Mouse (Mus musculus) gastrocnemius, postnatal 36 days (tissue): ENCODE results near the gene Atg9b. TPM values are rescaled to one million over a fixed set of nuclear protein-coding genes. Genes with fewer than 3 reads are reported as not detected.

Experiments used
- DNase-seq, 2 experiments: peaks; one replicate each; pipeline ENCODE4 v3.0.0; 2022
- intact Hi-C: fragments of 180-260 bp; cut with DNase I; formaldehyde crosslinking; loops from one replicate; pipeline ENCODE4 v1.15.1; 2025
- long read RNA-seq, 2 experiments: library from polyadenylated mRNA; stranded (forward); transcript quantifications; one replicate each; pipeline ENCODE4 v2.0.0; 2021
- total RNA-seq, 2 experiments: library from RNA; stranded (reverse); gene quantifications; 2 replicates each; pipeline ENCODE4 v1.2.3; 2021

Atg9b gene
- not detected for total RNA-seq
- long read RNA-seq, experiment 1, result 0 reads
- long read RNA-seq, experiment 2, partial matches to known transcripts, result 0 of 1 reads
- long read RNA-seq, experiment 2, other reads (novel, unspliced or antisense), result 1 of 1 reads

GRCm38 (mm10) chr5:24391864-24392263, at the start of gene Atg9b:
Atg9b (minus strand) TSS chr5:24392143.
- intact Hi-C loops, result no loop called here
- DNase-seq, result no peak

GRCm38 (mm10) chr5:24441187-24441586, 49.2 kb upstream of the Atg9b start:
- intact Hi-C loops, result no loop called here
- no peak for DNase-seq

DNA sequence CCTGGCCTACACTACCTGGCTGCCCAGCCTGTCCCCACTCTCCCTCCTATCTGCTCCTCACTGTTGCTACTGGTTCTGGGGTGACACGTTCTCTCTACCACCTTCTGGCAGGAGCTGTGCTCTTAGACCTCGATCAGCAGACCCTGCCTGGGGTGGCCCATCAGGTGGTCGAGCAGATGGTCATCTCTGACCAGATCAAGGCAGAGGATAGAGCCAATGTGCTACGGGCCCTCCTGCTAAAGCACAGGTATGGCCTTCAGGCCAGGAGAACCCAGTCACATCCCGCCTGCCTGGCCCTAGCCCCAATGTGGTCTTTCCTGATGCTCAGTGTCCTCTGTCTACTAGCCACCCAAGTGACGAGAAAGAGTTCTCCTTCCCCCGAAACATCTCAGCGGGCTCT, 42.0 kb upstream of the Atg9b start:
- DNase-seq, result no peak
- intact Hi-C loops, result no loop called here

GRCm38 (mm10) chr5:24428596-24428995, 36.7 kb upstream of the Atg9b start:
- intact Hi-C loops, result no loop called here
- no peak for DNase-seq

DNA sequence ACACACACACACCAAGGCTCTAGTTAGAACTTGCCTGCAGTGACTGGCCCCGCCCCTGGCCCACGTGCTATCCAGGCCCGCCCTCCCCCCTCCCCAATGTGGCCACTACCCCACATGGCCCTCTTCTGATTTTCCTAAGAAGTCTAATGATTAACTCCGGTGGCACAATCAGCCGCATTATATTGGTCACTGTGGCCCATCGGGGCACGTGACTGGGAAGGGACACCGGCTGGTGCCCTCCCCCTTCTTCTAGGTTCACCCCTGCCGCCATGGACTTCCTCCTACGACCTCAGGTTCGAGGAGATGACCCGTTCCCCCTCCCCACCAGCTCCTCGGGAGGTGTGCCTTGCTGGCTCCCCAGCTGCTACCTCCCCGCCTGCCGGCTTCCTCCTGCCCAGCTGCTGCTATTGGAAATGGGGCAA, 36.0 kb upstream of the Atg9b start:
- intact Hi-C loops, result loop anchor here (2.0 kb wide), 1 partner anchor 15 kb away; no protein-coding TSS in a partner anchor
- DNase-seq, result no peak

GRCm38 (mm10) chr5:24427285-24427633, 35.3 kb upstream of the Atg9b start:
- intact Hi-C loops, result loop anchor here (2.0 kb wide), 1 partner anchor 16 kb away; no protein-coding TSS in a partner anchor
- DNase-seq, result no peak

DNA sequence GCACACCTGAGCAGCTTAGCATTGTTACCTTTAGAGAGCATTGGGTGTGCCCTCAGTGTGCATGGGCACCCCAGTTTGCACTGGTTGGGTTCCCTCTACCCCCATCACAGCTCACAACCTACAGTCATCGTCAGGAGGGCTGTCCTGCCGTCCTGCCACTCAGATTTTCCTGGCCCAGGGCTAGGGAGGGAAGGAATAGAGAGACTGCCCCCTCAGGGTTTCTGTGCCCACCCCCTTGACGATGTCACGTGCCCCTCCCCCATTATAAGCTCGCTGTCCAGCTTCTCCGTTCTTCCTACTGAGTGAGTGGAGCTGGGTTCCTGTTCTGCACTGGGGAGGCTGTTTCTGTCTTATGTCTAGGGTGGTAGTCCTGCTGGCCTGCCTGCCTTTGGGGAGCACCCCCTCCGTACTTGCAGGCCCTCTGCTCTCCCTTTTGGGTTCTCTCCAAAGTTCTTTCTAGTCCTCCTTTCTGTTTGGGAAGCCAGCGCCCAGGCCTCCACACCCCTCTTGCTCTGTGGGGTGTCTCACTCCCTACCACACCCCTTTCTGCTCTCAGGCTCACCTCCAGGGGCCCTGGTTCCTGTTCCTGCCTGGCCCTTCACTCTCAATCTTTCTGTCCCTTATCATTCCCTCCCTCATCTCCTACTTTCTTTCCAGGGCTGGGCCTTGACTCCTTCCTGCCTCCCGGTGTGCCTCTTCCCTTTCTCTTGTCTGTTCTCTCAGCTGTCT, 34.8 kb upstream of the Atg9b start:
- no peak for DNase-seq
- intact Hi-C loops, result loop anchor here (2.0 kb wide), 1 partner anchor 16 kb away; no protein-coding TSS in a partner anchor

GRCm38 (mm10) chr5:24426037-24426432, 34.1 kb upstream of the Atg9b start:
- no peak for DNase-seq
- intact Hi-C loops, result loop anchor here (2.0 kb wide), 1 partner anchor 17 kb away; no protein-coding TSS in a partner anchor

DNA sequence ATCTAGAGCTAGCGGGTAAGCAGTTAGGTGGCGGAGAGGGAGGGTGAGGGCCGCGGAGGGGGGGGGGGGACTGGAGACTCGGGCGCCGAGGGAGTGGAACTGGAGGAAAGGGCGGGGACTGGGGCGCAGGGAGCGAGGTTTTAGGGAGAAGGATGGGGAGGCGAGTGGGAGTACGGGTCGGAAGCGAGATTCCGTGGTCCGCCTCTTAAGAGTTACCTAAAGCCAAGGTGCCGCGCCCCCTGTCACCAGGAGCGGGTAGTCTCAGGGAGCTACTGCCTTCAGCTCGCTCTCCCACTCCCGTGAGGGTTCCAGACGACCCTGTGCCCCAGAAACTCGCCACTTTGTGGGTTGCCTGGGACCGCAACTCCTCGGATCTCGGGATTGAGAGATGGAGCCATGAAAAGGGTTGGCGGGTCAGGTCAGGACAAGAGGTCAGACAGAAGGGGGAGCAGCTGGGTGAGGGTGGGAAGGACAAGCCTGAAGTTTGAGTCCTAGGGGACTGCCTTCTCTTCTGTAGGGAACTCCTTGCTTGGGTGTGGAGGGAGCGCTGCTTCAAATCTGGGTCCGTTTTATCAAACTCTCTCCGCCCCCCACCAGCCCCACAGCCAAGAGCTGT, 33.6 kb upstream of the Atg9b start:
- intact Hi-C loops, result loop anchor here (2.0 kb wide), 1 partner anchor 17 kb away; no protein-coding TSS in a partner anchor

GRCm38 (mm10) chr5:24424861-24425411, 33.0 kb upstream of the Atg9b start:
- intact Hi-C loops, result no loop called here

More for the DNA sequence above, 33.6 kb upstream of the Atg9b start:
- peak; percentile 31 to 41 for DNase-seq

GRCm38 (mm10) chr5:24424004-24424781, 32.2 kb upstream of the Atg9b start:
- DNase-seq, result no peak
- intact Hi-C loops, result no loop called here

More at GRCm38 (mm10) chr5:24424861-24425411, 33.0 kb upstream of the Atg9b start:
- DNase-seq, result peak; percentile 75 to 84

GRCm38 (mm10) chr5:24423129-24424003, 31.4 kb upstream of the Atg9b start, which contains the start of the genes Cdk5 and Slc4a2:
Cdk5 (minus strand) TSS chr5:24423530.
Slc4a2 (plus strand) TSS chr5:24423837.
- peak; percentile 95 to 98 for DNase-seq
- intact Hi-C loops, result no loop called here

- intact Hi-C loops, result no loop called here
- DNase-seq, result no peak
Observed at GRCm38 (mm10) chr5:24420381-24420780, 28.4 kb upstream of the Atg9b start.

DNA sequence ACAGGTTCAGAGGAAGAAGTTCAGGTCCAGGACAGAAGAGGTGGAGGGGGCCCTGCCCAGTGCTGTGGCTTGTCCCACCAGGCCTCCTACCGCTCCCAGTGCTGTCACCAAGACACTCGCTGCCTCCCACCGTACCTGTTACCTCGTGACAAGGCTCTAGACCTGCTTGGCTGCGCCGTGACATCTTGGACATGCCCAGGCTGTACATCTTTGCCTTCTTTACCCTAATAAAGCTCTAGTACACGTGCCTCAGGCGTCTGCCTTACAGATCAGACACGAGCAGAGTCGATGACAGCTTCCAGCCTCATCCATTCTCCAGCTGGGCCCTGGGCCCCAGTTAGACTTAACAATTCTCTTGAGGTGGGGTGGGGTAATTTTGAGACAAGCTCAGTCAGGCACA, 25.6 kb upstream of the Atg9b start:
- no peak for DNase-seq
- intact Hi-C loops, result no loop called here

- peak; percentile 45 to 60 for DNase-seq
- intact Hi-C loops, result loop anchor here (1.0 kb wide), 1 partner anchor 54 kb away; no protein-coding TSS in a partner anchor
Observed at GRCm38 (mm10) chr5:24416222-24416736, 24.3 kb upstream of the Atg9b start.

- intact Hi-C loops, result no loop called here
- peak in 1 of 2 experiments; percentile 34 for DNase-seq
Observed at GRCm38 (mm10) chr5:24413938-24414337, 22.0 kb upstream of the Atg9b start.

GRCm38 (mm10) chr5:24413042-24413693, 21.2 kb upstream of the Atg9b start, which contains the start of gene Asic3:
Asic3 (plus strand) TSS chr5:24413392.
- no peak for DNase-seq
- intact Hi-C loops, result no loop called here

DNA sequence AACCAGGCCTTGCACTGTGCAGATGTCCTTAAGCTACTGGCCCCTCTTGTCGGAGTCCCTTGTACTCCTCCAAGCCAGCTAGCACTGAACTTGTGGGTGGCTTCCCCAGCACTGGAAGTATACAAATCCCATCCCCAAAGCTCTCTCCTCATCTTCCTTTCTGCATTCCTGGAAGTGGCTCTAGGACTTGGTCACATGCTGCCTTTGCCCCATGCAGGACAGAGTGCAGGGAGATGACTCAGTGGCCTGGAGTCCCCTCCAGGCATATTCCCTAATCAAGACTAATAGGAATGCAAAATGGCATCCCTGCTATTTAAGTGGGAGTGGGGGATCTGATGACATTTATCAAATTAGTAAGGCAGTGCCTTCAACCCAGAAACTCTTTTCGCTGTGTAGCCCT, 20.1 kb upstream of the Atg9b start:
- intact Hi-C loops, result no loop called here
- DNase-seq, result no peak
